Mouse (Mus musculus) lung, postnatal 36 days (tissue): Measurements from ENCODE around the gene Ccr8.
A peak's percentile ranks its signal among the peaks of the same experiment; 100 is the strongest.

Experiments used
- DNase-seq: peaks from one replicate; pipeline ENCODE4 v3.0.0; 2022; ENCODE audit warnings: mixed read lengths

The Ccr8 gene

DNA sequence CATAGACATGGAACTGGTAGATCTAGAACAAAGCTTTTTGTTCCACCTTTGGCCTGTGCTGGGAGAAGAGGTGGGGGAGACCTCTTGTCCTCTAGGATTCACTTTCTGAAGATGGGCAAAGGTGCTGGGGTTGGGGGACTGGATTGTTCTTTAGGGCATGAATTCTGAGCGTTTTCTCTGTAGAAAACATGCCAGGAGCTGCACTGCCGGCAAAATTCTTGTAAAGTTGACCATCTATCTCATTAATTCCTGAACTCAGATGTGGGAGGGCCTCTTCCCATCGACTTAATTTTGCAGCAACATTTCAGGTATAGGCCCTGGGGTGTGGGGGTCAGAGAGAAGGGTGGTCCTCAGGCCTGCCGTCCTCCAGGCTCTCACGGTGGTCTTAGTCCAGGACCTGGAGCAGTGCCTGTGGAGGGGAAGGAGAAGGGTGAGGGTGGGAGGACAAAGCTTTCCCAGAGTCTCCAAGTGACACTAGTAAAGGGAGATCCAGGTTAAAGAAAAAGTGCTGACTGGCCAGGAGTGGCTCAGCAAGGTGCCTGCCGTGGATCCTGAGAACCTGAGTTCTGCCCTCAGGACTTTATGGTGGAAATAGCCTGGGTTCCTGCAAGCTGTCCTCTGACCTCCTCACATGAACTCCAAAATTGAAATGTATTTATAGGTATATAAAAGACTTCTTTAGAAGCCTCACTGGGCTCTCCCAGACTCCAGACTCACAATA, 42.0 kb downstream of the Ccr8 start:
- DNase-seq: no peak

DNA sequence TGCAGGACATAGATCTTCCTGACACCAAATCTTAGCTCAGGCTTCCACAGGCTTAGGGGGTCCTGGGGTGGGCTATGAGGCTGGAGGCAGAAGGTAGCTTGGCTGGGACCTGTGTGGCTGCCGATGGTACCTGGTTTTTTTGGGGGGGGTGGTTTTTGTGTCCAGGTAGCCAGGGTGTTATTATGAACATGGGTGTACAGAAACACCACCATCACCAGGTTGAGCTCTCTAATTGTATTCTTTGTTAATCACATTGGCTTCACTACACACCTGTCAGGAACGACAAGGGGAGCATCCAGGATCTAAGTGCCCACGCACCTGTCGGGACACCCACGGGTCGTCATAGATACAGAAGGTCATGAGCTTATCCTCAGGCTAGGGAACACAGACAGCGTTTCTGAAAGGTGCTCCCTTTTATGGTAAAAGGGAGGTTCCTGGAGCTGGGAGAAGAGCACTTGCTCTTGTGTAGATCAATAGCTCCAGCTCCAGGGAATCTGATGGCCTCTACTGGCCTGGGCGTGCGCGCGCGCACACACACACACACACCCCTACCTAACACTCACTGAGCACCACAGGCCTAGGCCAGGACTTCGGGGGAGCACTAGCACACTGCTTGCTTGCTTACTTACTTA, 42.7 kb downstream of the Ccr8 start:
- no peak for DNase-seq

DNA sequence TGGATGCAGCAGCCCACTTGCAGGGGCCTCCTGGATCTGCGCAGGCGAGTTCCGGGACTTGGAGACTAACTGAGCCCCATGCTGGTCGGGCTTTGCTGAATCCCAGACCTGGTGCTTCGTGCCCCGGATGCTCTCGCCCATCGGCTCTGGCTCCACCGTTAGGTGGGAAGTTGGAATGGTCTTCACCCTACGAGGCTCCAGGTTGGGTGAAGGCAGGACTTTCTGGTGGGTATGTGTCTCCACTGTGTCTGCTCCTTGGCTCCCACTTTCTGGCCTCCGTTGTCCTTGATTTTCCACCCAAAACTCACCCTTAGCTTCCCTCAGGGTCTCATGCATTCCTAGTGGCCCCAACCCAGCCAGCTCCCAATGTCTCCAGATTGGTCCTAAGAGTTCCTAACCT, 43.5 kb downstream of the Ccr8 start:
- no peak for DNase-seq

DNA sequence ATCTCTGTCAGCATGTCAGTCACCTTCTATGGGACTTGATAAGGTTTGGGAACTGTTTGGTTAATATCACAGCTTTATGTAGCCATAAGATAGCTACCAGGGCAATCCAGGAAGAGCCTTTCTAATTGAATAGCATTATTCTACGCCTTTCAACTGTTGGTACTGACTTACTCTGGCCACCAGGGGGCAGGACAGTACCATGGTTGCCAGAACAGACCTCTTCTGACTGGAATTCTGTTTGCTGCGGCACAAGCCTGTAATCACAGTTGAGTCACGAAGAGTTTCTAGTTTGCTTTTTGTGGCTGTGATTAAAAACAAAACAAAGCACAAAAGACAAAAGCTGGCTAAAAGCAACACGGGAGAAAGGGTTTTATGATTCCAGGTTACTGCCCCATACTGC, 48.7 kb downstream of the Ccr8 start:
- DNase-seq: peak; percentile 78

DNA sequence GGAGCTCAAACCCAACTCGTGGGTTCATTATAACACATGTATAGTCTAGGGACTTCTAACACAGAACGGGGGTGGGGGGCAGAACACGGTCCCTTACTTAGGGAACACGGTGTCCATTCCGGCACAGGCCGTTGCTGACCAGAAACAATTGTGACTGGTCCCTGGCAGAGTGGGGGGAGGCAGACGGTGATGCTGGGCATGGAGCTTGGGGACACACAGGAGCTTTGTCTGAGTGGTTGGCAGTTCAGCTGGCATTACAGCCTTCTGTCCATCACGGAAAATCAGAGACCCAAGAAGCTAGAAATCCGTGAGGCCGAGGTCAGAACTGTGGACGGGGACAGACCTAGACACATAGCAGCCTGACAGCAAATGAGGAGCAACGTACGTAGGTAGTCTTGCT, 52.6 kb downstream of the Ccr8 start:
- DNase-seq: no peak
